ENCODE assay signal across 8 mouse cellular contexts in genomic region chr11:82950736-82951481, GRCm38 (mm10). TPM values are rescaled to one million over a fixed set of nuclear protein-coding genes. Genes with fewer than 3 reads are reported as not detected.
DNase-seq lines count a peak whose midpoint lies in the region; ATAC-seq and TF ChIP-seq lines count a peak whose summit lies in the region.

Gene Slfn5 (plus strand): TSS chr11:82951349.

- no peak for ATAC-seq in intestine, embryonic 15.5 days
- no peak for ATAC-seq in megakaryocyte progenitor cell, adult 5-6 weeks (replicated peaks; ENCODE audit: poor library complexity)

- peak within 1 kb of the TSS; percentile 57 for H3K4me3 ChIP-seq in thymus, adult 2 months (ENCODE audit: control insufficient read depth, insufficient read depth, low read length)
- H3K4me3 ChIP-seq in intestine, embryonic 15.5 days (replicated peaks): 0 out of 2 replicates have a peak within 1 kb of the TSS, but pooled peaks have one; percentile 14
- H3K4me3 ChIP-seq in small intestine, adult 2 months (ENCODE audit: low read depth, low read length): peak within 1 kb of the TSS; percentile 65

- peak within 1 kb of the TSS; percentile 90 for H3K27ac ChIP-seq in thymus, adult 2 months (ENCODE audit: control insufficient read depth, insufficient read depth, low read length)
- no peak within 1 kb of the TSS for H3K27ac ChIP-seq in intestine, embryonic 15.5 days
- peak within 1 kb of the TSS; percentile 67 for H3K27ac ChIP-seq in small intestine, adult 2 months (ENCODE audit: insufficient read depth, low read depth, low read length)

- DNase-seq in thymus, adult 2 months: no peak
- no peak for DNase-seq in thymus, postnatal 14 days
- DNase-seq in heart, adult 11 months: peak; percentile 99
- peak; percentile 52 to 63 for DNase-seq in lung, adult 18-20 months
- DNase-seq in right cerebral cortex, adult 2 months (ENCODE audit: low spot score in 2 of 2): no peak

- H3K4me1 ChIP-seq in thymus, adult 2 months (replicated peaks; ENCODE audit: control insufficient read depth, insufficient read depth, low read length): peaks cover 49% of the 10 kb centered on the region
- H3K4me1 ChIP-seq in intestine, embryonic 15.5 days (replicated peaks): 0 out of 2 replicates have a peak, but pooled peaks cover 2% of the 10 kb centered on the region
- H3K4me1 ChIP-seq in small intestine, adult 2 months (ENCODE audit: control insufficient read depth, insufficient read depth, insufficient read length, low read length): peaks cover 4% of the 10 kb centered on the region; the same call in 1 of the 2 replicates

- 64% methylated on average over 10 of the region's 10 CpGs for WGBS in thymus, adult 2 months
- 13% methylated on average over 10 of the region's 10 CpGs for WGBS in intestine, embryonic 15.5 days
- 18% methylated on average over 10 of the region's 10 CpGs for WGBS in small intestine, adult 2 months

- no peak for TF ChIP-seq CTCF in thymus, adult 2 months (IDR thresholded peaks at IDR 0.05; ENCODE audit: borderline replicate concordance, control insufficient read depth, extremely low read depth, insufficient read depth, low read length, poor library complexity)
- TF ChIP-seq CTCF in small intestine, adult 2 months (IDR thresholded peaks at IDR 0.05; ENCODE audit: extremely low read depth, insufficient read length, insufficient replicate concordance, low read depth, low read length): no peak

- no peak for TF ChIP-seq POLR2A in thymus, adult 2 months (IDR thresholded peaks at IDR 0.05; ENCODE audit: control insufficient read depth, extremely low read depth, insufficient read depth, low read length, poor library complexity)
- TF ChIP-seq POLR2A in small intestine, adult 2 months (IDR thresholded peaks at IDR 0.05; ENCODE audit: low read depth, low read length): no peak

- no peaks in the 10 kb centered on the region for H3K36me3 ChIP-seq in thymus, adult 2 months (ENCODE audit: control insufficient read depth, insufficient read depth, low read length)
- H3K36me3 ChIP-seq in intestine, embryonic 15.5 days: no peaks in the 10 kb centered on the region
- H3K36me3 ChIP-seq in small intestine, adult 2 months (ENCODE audit: control insufficient read depth, insufficient read depth, low read length): no peaks in the 10 kb centered on the region

- H3K9me3 ChIP-seq in intestine, embryonic 15.5 days: no peaks in the 10 kb centered on the region

- H3K4me2 ChIP-seq in intestine, embryonic 15.5 days (replicated peaks): peak within 1 kb of the TSS; percentile 21

- no peaks in the 10 kb centered on the region for H3K27me3 ChIP-seq in thymus, adult 2 months (ENCODE audit: control insufficient read depth, insufficient read depth, low read length)
- peaks cover 25% of the 10 kb centered on the region for H3K27me3 ChIP-seq in intestine, embryonic 15.5 days (replicated peaks)
- peaks cover 11% of the 10 kb centered on the region for H3K27me3 ChIP-seq in small intestine, adult 2 months (ENCODE audit: control insufficient read depth, insufficient read depth, low read length)

- H3K9ac ChIP-seq in intestine, embryonic 15.5 days: 0 out of 2 replicates have a peak within 1 kb of the TSS, but pooled peaks have one; percentile 8

RNA-seq across cellular contexts. Expression of gene Slfn5, which starts in this region (rescaled TPM):
- polyA plus RNA-seq in thymus, adult 2 months (2012; rRNA removed): 7.0 and 8.4 TPM in 2 replicates
- 1.9 TPM in 2 replicates for polyA plus RNA-seq in intestine, embryonic 15.5 days (2015; fragmentation: Nextera tagmentation; extraction: Ambion mirVana)
- polyA plus RNA-seq in small intestine, adult 2 months (2012; rRNA removed): 0.34 and 0.95 TPM in 2 replicates
- 1.4 and 1.5 TPM in 2 replicates for total RNA-seq in megakaryocyte progenitor cell, adult 5-6 weeks (2015)
- 1.7 and 2.8 TPM in 2 replicates for total RNA-seq in megakaryocyte progenitor cell, adult 5-6 weeks (2017)

Comparison
In these comparisons a context has a peak if more than half of its experiments do, and no peak if none do; other contexts are left out.
1. DNase-seq: peak in heart, adult 11 months (single experiment) and lung, adult 18-20 months (2 of 2); none in thymus, adult 2 months (single experiment), thymus, postnatal 14 days (single experiment) and right cerebral cortex, adult 2 months (0 of 2).
2. H3K4me3 ChIP-seq: peak in every context shown above with its lines; median percentile 65 in small intestine, adult 2 months; 57 in thymus, adult 2 months; 14 in intestine, embryonic 15.5 days.